Mouse (Mus musculus): ENCODE results near the gene Elmod3.

DNA sequence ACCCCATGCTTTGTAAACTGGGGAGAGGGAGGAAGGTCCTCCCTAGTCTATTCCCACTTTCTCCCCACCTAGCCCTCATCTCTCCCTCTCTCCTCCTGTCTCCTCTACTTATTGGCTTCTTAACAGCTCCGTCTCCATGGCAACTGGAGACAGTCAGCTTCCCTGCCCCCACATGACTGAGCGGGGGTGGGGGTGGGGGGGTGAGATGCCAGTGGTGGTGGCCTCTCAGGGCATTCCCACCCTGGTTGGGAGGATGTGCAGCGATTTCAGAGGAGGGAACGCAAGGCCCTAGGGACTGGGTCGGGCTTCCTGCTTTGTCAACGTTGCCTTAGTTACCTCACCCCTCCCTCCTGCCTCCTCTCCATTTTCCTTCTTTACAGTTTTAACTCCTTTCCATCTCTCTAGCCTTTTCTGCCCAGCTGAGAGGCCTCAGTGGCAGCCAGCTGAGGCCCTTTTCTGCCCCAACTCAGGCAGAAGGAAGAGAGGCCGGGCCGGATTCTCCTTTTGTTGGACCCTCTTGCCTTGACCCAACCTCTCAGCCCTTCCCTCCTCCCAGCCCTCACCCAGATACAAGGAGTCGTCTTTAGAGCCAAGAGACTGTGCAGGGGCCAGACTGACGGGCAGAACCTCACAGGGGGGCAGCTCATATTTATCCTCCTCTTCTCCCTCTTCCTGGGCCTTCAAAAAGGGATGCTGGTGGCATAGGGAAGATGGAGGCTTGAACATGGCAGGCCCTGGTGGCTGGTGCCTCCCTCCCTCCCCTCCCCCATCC lies 78.1 kb downstream of the Elmod3 start:
- TF ChIP-seq GATA1 (IDR thresholded peaks at IDR 0.05; ENCODE audit: borderline replicate concordance, low read length): no peak
- no peak for TF ChIP-seq CTCF (IDR thresholded peaks at IDR 0.05; ENCODE audit: low read depth, low read length)
- no peak for TF ChIP-seq POLR2AphosphoS5 (IDR thresholded peaks at IDR 0.05; ENCODE audit: insufficient replicate concordance, low read depth, low read length)
- no peak for TF ChIP-seq TAL1 (conservative IDR thresholded peaks at IDR 0.05; ENCODE audit: low read depth, low read length)
- TF ChIP-seq GATA2 (IDR thresholded peaks at IDR 0.05; ENCODE audit: borderline replicate concordance, low read depth, low read length): no peak
